Mouse (Mus musculus) kidney, postnatal 4 days (tissue): ENCODE measurements around the gene Plppr2.

ENCODE experiments used
- DNase-seq, 2 experiments: peaks; one replicate each; pipeline ENCODE4 v3.0.0; 2021; ENCODE audit warnings: mixed read lengths in 2 of 2

The Plppr2 gene

DNA sequence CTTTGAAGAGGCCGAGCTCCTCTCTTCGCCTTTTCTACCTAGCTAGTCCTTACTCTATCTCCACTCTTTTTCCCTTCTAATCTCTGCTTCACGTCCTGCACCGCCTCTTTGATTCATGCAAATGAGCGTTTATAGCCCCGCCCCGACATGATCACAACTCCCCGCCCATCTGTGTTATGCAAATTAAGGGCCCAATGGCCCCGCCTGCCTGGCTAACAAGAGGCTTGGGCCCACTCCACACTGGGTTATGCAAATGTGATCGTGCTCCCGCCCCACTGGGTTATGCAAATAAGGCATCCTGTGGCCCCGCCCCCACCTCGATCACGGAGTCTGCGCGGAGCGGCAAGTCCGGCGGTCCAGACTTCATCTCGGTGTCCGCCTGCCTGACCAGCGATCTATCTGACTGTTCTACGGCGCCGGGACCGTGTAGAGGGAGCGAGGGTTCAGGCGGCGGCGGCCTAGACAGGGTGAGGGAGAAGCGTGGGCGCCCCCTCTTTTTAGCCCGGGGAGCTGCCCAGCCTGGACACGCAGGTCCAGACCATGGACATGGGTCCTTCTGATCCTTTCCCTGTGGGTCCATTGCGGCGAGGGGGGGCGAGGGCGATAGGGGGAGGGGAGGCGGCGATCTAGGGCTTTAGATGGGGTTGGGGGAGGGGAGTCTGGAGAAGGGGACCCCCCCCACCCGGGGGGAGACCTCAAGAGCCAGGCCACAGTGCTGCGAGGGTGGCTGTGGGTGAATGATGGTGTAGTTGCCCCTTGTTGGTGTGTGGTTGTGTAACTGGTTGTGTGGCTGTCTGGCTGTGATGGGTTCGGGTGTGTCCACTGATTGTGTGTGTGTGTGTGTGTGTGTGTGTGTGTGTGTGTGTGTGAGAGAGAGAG lies at the start of gene Plppr2:
Gene Plppr2, plus strand, starts transcription at position 342 of the 879 bp plus-strand sequence.
- DNase-seq = peak; percentile 99

DNA sequence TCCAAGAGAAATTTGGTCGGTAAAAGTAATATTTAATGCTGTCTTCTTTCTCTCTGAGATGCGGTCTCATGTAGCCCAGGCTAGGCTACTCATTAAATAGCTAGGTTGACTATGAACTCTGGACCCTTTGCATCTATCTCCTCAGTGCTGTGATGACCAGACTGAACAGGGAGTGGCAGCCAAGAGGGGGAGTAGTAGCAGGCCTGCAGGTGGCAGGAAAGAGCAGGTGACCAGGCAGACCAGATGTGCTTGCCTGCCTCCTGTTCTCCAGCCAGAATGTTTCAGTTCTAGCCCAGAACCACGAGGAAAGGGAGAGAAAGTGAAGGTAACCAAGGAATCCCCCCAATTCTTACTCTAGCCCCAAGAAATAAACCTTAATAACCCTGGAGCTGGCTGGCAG lies 47.6 kb upstream of the Plppr2 start:
- DNase-seq = no peak

DNA sequence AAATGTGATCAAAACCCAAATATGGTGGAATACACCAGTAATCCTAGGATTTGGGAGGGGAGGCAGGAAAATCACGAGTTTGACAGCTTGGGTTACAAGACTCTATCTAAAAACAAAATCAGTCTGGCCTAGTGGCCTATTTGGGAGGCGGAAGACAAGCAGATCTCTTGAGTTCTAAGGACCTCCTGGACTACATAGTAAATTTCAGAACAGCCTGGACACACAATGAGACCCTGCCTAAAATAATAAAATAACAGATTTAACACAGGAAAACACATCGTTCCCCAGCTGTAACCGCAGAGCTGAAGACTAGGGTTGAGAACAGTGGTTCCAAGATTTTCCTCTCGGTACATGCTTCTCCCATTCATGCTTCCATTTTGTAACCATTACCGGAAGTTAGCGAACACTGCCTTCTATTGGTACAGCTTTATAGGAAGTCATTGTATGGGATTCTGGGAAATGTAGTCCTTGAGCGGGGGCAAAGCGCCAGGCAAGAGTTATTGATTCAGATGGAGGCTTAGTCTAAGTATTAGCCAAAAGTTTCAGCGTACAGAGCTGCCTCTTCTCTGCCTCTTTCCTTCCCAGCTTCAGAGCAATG lies 35.5 kb upstream of the Plppr2 start:
- DNase-seq = peak; percentile 71 to 76

DNA sequence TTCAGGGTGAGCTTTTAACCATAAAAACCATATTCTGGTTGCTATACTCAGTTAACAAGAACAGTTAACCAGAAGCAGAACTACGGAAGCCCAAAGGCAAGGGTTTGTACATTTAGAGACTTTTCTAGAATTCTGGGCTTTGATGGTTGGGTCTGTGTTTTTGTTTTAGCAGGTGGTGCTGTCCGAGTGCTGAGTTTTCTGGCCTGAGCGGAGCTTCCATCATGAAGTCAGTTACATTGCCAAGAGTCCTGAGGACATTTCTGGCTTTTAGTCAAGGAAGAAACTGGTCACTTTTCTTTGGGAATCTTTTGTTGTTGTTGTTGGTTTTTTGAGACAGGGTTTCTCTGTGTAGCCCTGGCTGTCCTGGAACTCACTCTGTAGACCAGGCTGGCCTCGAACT lies 32.8 kb upstream of the Plppr2 start:
- DNase-seq = no peak

DNA sequence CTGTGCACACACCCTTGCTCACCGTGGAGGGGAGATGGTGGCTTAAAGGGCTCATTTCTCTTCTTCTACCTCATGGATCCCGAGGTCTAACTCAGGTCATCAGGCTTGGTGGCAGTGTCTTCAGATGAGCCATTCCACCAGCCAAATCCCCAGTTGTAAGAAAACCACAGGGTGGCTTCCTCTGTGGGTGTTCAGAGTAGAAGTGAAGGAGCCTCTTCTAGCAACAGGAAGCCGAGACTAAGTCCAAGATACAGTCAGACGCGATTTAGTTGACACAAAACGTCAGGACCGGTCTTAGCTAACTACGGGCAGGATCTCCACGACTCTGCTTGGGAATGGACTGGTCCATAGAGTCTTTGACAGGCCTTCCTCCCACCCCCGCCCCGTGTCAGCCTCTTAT lies 28.6 kb upstream of the Plppr2 start:
- no peak for DNase-seq

DNA sequence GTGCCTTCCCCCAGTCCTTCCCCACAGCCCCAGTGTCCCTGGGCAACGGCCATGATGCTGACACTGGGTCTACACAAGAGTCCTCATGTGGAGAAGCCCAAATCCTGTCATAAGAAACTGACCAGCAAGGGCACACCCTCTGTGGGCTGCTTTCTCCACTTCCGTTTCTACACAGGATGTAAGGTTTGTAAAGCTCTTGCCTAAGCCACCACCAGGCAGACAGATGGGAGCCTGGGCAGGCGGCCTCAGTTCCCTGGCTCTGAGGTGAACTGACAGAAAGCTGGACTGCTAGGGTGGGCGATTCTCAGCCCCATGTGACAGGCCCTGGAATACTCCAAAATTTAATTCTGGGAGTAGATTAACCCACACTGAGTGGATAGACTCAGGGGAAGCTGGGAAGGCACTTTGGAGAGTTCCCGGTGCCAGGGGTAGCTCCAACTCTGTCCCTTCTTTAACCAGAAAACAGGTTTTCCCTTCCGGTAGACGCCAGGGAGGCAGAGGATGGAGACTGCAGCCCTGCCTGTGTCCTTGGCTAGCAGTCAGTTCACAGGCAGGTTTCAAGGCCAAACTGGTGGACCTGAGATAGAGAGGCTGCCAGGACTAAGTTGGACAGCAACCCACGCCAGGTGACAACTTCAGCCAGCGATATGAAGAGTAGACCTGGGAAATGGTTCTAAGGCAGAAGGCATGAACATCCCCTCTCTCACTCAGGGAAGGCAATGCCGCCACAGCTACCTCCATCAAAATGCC lies 27.2 kb upstream of the Plppr2 start:
- no peak for DNase-seq

DNA sequence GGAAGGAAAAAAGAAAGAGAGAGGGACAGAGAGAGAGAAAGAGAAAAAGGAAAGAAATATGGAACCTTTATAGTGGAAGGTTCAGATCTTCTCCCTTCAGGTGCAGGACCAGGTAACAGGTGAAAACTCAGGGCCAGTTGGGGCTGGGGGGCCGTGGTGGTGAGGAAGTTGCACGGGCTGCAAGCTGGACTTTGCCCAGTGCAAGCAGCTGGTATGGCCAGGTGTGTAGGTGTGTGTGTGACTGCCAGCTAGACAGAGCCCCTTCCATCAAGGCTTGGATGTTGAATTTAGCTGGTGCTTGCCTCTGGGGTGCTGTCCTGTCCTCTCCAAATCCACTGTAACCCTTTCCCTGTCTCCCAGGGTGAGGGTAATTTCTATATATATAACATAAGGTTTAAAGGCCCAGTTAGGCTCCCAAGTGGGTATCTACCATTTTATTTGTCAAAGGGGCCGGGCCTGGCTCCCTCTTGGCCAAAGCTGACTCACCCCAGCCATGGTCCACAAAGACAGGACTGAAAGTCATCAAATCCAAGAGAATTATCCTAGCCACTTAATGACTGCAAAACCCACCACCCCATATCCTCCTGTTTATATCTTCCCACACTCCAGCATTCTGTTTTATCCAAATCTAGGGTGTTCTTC lies 19.9 kb upstream of the Plppr2 start:
- no peak for DNase-seq

DNA sequence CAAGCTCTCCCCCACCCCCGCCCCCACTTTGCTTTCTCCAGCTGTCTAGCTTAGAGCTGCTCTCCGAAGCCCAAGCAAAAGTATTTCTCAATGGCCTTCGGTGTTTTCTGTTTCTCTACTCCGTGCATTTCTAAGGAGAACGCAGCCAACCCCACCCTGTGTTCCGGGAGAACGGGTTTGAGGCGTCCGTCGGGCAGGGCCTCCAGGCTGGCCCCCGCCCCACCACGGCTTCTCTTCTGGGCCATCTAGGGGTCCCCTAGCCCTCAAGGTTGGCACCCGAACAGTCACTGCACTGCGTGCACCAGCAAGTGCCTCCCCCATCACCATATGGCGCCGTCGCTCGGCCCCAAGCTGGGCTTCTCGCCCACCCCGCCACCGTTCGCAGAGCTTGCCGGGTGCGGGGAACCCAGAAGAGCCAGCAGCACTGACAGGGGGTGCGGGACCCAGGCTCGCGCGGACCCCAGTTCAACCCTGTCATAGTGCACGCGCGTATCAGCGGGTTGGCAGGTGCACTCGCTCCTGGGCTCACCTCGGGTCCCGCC lies 19.3 kb upstream of the Plppr2 start:
- no peak for DNase-seq

DNA sequence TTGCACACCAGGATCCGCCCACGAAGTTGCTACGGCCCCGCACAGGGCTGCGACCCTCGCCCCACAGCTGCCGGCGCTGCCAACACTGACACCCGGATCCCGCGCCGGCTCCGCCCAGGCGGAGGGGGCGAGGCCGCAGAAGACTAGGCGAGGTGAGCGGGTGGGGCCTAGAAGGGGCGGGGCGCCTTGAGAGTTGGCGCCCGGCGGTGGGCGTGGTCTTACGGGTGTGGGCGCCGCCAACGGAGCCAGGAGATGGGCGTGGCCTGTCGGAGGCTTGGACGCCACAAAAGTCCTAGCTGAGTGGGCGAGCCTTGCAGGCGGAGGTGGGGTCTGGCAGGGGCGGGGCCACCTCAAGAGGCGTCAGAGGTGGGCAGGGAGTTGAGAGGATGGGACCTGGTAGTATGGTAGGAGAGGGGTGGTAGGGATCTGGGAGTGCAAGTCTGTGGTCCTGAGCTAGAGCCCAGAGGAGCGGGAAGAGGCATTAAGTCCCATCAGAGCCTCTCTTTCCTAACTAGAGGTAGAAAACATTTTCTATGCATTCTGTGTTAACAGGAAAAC lies 18.7 kb upstream of the Plppr2 start, which contains the start of gene Rab3d:
Gene Rab3d, minus strand, starts transcription at position 158 of the 558 bp plus-strand sequence.
- peak; percentile 98 to 99 for DNase-seq

DNA sequence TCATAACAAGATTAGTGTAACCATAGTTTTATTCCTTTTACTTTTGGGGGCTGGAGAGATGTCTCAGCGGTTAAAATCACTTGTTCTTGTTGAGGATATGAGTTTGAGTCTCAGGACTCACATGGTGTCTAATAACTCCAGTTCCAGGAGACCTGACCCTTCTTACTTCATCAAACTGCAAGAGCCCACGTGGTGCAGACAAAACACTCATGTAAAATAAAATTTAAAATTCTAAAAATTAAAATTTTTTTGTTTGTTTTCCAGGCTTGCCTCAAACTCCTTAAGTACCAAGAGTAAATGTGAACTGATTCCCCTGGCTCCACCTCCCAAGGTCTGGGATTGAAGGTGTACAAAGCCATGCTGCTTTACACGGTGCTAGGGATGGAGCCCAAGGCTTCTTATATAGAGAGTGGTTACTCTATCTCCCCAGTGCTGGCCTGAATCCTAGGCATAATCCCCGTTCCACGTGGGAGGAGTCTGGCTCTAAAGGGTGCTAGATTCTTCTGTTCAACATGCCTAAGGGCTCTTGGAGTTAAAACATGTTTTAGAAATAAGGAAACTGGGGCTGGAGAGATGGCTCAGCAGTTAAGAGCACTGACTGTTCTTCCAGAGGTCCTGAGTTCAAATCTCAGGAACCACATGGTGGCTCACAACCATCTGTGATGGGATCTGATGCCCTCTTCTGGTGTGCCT lies 18.0 kb upstream of the Plppr2 start:
- no peak for DNase-seq

DNA sequence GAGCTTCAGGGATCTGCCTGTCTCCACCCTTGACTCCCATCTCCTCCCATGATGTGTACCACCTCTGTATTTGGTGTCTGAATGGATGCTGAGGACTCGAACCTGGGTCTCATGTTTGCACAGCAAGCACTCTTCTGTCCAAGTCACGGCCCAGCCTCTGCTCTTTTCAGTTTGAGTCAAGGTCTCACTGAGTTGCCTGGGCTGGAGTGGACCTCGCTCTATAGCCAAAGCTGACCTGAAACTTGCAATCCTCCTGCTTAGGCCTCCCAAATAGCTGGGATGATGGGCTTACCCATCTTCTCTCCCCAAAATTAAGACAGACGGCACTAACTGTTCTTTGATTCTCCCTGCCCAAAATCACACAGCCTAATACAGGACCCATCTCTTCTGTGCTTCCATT lies 13.8 kb upstream of the Plppr2 start:
- no peak for DNase-seq

DNA sequence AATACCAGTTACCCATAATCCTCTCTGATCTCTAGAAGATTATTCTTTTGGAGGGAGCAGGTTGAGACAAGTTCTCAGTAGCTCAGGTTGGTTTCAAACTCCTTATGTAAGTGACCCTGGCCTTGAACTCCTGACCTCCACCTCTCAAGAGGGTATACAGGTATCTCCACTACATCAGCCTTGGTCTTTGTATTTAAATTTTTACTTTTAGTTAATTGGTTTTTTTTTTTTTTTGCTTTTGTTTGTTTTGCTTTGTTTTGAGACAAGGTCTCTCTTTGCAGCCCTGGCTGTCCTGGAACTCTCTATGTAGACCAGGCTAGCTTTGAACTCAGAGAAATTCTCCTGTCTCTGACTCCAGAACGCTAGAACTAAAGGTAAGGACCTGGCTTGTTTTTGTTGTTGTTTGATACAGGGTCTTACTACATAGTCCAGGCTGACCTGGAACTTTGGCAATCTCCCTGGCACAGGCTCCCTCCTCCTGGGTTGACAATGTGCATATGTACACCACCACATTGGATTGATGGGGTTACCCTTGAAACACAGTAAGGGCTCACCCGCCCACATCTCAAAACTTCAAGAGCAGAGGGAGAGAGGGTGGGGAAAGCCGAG lies 13.2 kb upstream of the Plppr2 start:
- no peak for DNase-seq

DNA sequence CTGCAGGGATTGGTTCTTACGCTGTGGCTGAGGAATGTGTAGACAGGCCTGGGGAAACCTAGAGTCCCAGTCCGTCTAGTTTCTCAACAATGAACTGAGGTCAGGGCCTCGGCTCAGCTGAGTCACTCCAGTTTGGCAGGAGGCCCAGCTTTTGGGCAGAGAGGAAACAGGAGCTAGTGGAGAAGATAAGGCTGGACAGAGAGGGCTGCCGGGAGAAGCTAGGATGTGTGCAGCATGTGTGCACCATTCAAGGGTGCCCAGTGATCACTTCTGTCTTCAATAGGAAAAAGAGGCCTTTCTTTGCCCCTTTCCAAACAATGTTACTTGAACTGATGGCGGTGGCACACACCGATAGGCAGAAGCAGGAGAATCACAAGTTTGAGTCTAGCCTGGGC lies 12.7 kb upstream of the Plppr2 start:
- peak; percentile 84 to 89 for DNase-seq

DNA sequence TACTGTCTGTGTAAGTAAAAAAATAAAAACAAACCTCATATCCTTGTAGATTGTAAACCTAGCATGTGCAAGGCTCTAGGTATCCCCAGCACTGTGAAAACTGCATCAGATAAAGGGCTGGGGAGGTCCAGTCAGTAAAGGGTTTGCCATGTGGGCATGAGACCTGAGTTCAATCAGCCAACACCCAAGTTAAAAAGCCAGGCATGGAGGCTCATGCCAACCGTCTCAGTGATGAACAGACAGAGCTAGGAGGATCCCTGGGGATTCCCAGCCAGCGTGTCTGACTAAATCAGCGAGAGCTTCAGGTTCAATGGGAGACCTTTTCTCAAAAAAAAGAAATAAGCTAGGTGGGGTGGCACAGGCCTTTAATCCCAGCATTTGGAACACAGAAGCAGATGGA lies 11.8 kb upstream of the Plppr2 start:
- DNase-seq = no peak

DNA sequence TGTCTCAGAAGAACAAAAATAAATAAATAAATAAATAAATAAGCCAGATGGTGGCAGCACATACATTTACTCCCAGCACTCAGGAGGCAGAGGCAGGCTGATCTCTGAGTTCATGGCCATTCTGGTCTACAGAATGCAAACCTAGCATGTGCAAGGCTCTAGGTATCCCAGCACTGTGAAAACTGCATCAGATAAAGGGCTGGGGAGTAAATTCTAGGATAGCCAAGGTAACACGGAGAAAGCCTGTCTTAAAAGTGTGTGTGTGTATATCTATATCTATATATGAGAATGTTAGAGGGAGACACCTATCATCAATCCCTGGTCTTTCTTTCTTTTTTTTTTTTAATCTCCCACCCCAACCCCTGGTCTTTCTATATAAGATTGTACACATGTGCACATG lies 11.3 kb upstream of the Plppr2 start:
- DNase-seq = no peak

DNA sequence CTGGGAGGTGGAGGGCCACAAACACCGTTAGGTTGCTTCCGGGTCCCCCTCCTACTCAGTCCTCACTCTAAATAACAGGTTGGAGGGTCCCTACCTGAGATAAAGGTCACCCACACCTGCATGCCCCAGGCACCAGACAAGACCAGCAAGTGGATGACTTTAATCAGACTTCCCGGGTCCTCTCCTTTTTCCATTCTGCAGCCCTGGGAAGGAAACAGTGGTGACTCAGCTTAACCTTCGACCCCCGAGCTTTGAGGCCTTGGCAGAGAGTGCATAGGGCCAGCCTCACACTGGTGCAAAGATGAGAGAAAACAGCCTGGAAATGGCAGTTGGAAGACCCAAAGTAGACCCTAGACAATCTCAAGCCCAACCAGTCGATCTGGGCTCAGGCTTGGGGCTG lies 10.7 kb upstream of the Plppr2 start:
- DNase-seq = peak in 1 of 2 experiments; percentile 31

DNA sequence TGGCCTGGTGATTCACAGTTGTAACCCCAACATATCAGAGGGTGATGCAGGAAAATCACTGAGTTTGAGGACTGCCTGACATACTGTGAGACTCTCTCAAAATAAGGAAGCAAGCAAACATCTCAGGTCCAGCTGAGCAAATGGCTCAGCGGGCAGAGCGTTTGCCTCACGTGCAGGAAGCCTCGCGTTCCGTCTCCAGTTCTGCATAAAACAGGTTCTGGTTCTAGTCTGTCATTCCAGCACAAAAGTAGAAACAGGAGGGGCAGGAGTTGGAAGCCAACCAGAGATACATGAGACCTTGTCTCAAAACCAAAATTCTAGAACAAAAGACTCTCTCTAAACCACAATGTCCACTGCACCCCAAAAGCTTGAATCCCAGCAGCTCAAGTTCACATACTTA lies 10.0 kb upstream of the Plppr2 start:
- DNase-seq = peak; percentile 26 to 42

DNA sequence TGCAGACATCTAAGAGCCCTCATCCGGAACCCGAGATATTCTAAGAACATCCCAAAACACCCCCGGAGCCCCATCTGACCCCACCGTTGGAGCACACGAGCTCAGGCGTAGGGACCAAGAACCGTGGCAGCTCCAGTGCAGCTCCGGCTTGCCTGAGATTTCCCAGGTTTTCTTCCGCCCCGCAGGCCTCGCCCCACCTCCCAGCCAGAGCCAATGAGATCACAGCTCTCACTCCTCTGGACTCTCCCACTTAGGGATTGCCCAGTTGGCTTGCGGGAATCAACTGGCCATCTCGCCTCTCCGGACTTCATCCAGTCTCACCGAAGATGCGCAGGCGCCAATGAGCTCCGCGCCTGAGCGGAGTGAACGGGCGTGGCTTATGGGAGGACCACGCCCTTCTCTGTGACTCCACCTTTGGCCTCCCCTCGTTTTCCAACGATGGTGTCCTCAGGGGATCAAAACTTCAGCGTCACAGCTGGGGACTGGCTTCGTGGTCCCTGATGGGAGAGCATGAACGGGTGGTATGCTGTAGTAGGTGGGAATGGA lies 9.6 kb upstream of the Plppr2 start, which contains the start of the genes Ccdc159 and Tmem205:
Gene Ccdc159, plus strand, starts transcription at position 264 of the 546 bp plus-strand sequence.
Gene Tmem205, minus strand, starts transcription at position 349 of the 546 bp plus-strand sequence.
- DNase-seq = peak; percentile 91 to 96

DNA sequence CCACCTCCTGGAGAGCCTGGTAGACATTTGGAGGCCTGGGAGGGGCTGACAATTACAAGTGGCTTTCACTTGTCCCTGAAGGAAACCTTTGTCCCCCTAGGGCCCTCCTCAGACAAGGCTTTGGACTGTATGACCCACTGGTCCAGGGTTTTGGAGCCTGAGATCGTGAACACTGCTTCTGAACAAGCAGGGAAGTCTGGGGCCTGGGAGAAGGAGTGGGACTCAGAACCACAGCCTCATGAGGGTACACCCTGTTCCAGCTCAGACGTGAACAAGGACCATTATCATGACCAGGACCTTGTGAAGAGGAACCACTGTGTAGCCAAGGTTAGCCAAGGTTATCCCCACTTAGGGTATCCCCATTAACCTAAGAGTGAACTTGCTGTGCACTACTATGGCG lies 7.6 kb upstream of the Plppr2 start:
- no peak for DNase-seq

DNA sequence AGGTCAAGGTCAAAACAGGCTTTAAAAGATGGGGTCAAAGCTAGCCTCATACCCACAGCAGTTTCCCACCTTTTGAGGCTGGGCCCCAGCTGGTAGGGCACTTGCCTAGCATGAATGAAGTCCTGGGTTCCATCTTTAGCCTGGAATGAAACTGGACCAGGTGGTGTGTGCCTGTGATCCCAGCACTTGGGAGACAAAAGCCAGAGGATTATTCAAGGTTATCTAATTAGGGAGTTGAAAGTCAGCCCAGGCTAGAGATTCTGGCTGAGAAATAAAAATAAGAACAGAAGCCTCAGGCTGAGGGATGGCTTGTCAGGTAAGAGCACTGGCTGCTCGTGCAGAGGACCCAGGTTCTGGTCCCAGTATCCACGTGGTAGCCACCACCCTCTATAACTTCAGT lies 4.8 kb upstream of the Plppr2 start:
- no peak for DNase-seq
